Mouse (Mus musculus) bone marrow, adult 2 months (tissue): ENCODE measurements around the gene Cln5.

Source experiments
- CTCF ChIP-seq: fragments of 200-500 bp; IDR thresholded peaks from 2 replicates; pipeline ENCODE4 v1.5.1; 2011; ENCODE audit warnings: low read length, control low read depth; ENCODE audit not compliant: control insufficient read depth, insufficient read depth
- POLR2A ChIP-seq: fragments of 200-500 bp; IDR thresholded peaks from 2 replicates; pipeline ENCODE4 v1.6.1; 2011; ENCODE audit warnings: low read depth, mild to moderate bottlenecking, control low read depth, low read length, borderline replicate concordance; ENCODE audit not compliant: control insufficient read depth

DNA sequence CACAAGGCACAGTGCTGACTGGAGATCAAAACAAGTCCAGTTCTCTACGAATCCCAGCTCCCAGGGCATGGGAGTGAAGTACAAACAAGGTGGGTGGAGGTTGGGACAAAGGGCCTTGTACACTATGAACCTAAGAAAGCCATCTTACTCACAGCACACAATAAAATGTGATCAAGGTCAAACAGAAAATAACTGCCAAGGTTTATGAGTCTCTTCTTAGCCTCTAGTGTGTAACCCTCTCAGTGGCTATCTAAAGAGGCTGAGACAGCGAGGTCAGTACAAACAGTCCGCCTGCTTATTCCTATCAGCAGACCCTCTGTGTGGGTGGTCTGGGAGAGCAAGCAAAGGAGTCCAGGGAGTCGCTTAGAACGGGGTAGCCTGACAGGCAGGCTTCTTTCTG lies 17.8 kb downstream of the Cln5 start:
- TF ChIP-seq CTCF (no peak), POLR2A (no peak)
